ENCODE assay signal across 8 mouse cellular contexts in genomic region chr17:24851381-24852125, GRCm38 (mm10). TPM values are rescaled to one million over a fixed set of nuclear protein-coding genes. Genes with fewer than 3 reads are reported as not detected.
DNase-seq lines count a peak whose midpoint lies in the region; ATAC-seq and TF ChIP-seq lines count a peak whose summit lies in the region.

No protein-coding gene starts in this region.

- peaks cover 5% of the 10 kb centered on the region for H3K27me3 ChIP-seq in lung, embryonic 16.5 days (ENCODE audit: control insufficient read depth, insufficient read depth, low read depth, low read length)
- H3K27me3 ChIP-seq in forebrain, embryonic 14.5 days (replicated peaks; ENCODE audit: control insufficient read depth, insufficient read depth, low read length), result no peaks in the 10 kb centered on the region
- no peaks in the 10 kb centered on the region for H3K27me3 ChIP-seq in limb, embryonic 14.5 days (ENCODE audit: control insufficient read depth, insufficient read depth, low read length)
- no peaks in the 10 kb centered on the region for H3K27me3 ChIP-seq in stomach, embryonic 15.5 days (replicated peaks)

- H3K9me3 ChIP-seq in lung, embryonic 16.5 days (ENCODE audit: control insufficient read depth, low read length), result no peaks in the 10 kb centered on the region
- H3K9me3 ChIP-seq in forebrain, embryonic 14.5 days (replicated peaks; ENCODE audit: control insufficient read depth, low read length), result no peaks in the 10 kb centered on the region
- no peaks in the 10 kb centered on the region for H3K9me3 ChIP-seq in limb, embryonic 14.5 days (ENCODE audit: control insufficient read depth, low read length)
- H3K9me3 ChIP-seq in stomach, embryonic 15.5 days, result no peaks in the 10 kb centered on the region

- no peak for DNase-seq in lung, postnatal 4 days
- DNase-seq in forebrain, embryonic 14.5 days (ENCODE audit: low spot score), result no peak
- DNase-seq in limb, embryonic 14.5 days (ENCODE audit: low spot score), result no peak
- no peak for DNase-seq in spleen, adult 12 weeks (ENCODE audit: low spot score)
- no peak for DNase-seq in ovary, postnatal 36 days (ENCODE audit: low spot score)

- H3K4me3 ChIP-seq in lung, embryonic 16.5 days (ENCODE audit: low read length), result peak overlapping the region; percentile 88
- peak overlapping the region; percentile 71; the same call in 1 of the 2 replicates for H3K4me3 ChIP-seq in forebrain, embryonic 14.5 days (ENCODE audit: low read depth, low read length)
- peak overlapping the region; percentile 66 for H3K4me3 ChIP-seq in limb, embryonic 14.5 days (replicated peaks; ENCODE audit: low read length)
- peak overlapping the region; percentile 95 for H3K4me3 ChIP-seq in stomach, embryonic 15.5 days (replicated peaks)

- H3K9ac ChIP-seq in lung, embryonic 16.5 days (ENCODE audit: low read length), result peak overlapping the region; percentile 75
- H3K9ac ChIP-seq in forebrain, embryonic 14.5 days (ENCODE audit: low read length), result no peak overlapping the region; the same call in 1 of the 2 replicates
- H3K9ac ChIP-seq in limb, embryonic 14.5 days (ENCODE audit: low read depth, low read length, severe bottlenecking), result no peak overlapping the region
- H3K9ac ChIP-seq in stomach, embryonic 15.5 days, result no peak overlapping the region

- peaks cover 12% of the 10 kb centered on the region for H3K4me1 ChIP-seq in lung, embryonic 16.5 days (replicated peaks; ENCODE audit: control insufficient read depth, insufficient read depth, low read length)
- peaks cover 18% of the 10 kb centered on the region for H3K4me1 ChIP-seq in forebrain, embryonic 14.5 days (ENCODE audit: control insufficient read depth, insufficient read depth, low read length)
- H3K4me1 ChIP-seq in limb, embryonic 14.5 days (ENCODE audit: control insufficient read depth, insufficient read depth, low read length), result peaks cover 11% of the 10 kb centered on the region
- peaks cover 10% of the 10 kb centered on the region for H3K4me1 ChIP-seq in stomach, embryonic 15.5 days

- peaks cover 5% of the 10 kb centered on the region; the same call in 1 of the 2 replicates for H3K36me3 ChIP-seq in lung, embryonic 16.5 days (ENCODE audit: control insufficient read depth, insufficient read depth, low read length)
- H3K36me3 ChIP-seq in forebrain, embryonic 14.5 days (ENCODE audit: control insufficient read depth, insufficient read depth, low read length), result peaks cover 19% of the 10 kb centered on the region; the same call in 1 of the 2 replicates
- peaks cover 16% of the 10 kb centered on the region for H3K36me3 ChIP-seq in limb, embryonic 14.5 days (ENCODE audit: control insufficient read depth, insufficient read depth, low read length)
- no peaks in the 10 kb centered on the region for H3K36me3 ChIP-seq in stomach, embryonic 15.5 days

- 75% methylated on average over 10 of the region's 10 CpGs for WGBS in lung, embryonic 16.5 days
- 80% methylated on average over 10 of the region's 10 CpGs for WGBS in forebrain, embryonic 14.5 days
- WGBS in limb, embryonic 14.5 days, result 77% methylated on average over 10 of the region's 10 CpGs
- 75% methylated on average over 10 of the region's 10 CpGs for WGBS in stomach, embryonic 15.5 days

- peak overlapping the region; percentile 93 for H3K4me2 ChIP-seq in lung, embryonic 16.5 days (ENCODE audit: low read depth, low read length)
- H3K4me2 ChIP-seq in forebrain, embryonic 14.5 days (ENCODE audit: low read length), result peak overlapping the region; percentile 94
- peak overlapping the region; percentile 95 for H3K4me2 ChIP-seq in limb, embryonic 14.5 days (replicated peaks; ENCODE audit: low read depth, low read length, severe bottlenecking)
- peak overlapping the region; percentile 96 for H3K4me2 ChIP-seq in stomach, embryonic 15.5 days

- no peak for ATAC-seq in lung, embryonic 16.5 days (ENCODE audit: low read depth)
- ATAC-seq in forebrain, embryonic 14.5 days, result no peak
- ATAC-seq in limb, embryonic 14.5 days (ENCODE audit: low FRiP score, low read depth), result no peak
- ATAC-seq in stomach, embryonic 15.5 days (ENCODE audit: insufficient read depth, low FRiP score, low read depth), result no peak
- no peak for ATAC-seq in cerebellum, adult (ENCODE audit: insufficient number of reproducible peaks, low FRiP score, low TSS enrichment)

- no peak overlapping the region for H3K27ac ChIP-seq in lung, embryonic 16.5 days (ENCODE audit: low read length)
- no peak overlapping the region for H3K27ac ChIP-seq in forebrain, embryonic 14.5 days (ENCODE audit: low read depth, low read length)
- H3K27ac ChIP-seq in limb, embryonic 14.5 days (replicated peaks; ENCODE audit: low read depth, low read length), result no peak overlapping the region
- H3K27ac ChIP-seq in stomach, embryonic 15.5 days, result no peak overlapping the region

- no peak for TF ChIP-seq POLR2A in limb, embryonic 14.5 days (IDR thresholded peaks at IDR 0.05; ENCODE audit: borderline replicate concordance, extremely low read depth, insufficient read depth, insufficient read length)

RNA-seq across cellular contexts. Expression of gene Fahd1, which starts 1.4 kb away (rescaled TPM):
- polyA plus RNA-seq in lung, embryonic 16.5 days (2015; fragmentation: Nextera tagmentation; extraction: Ambion mirVana), result 16.7 and 17.6 TPM in 2 replicates
- 18.4 and 19.2 TPM in 2 replicates for polyA plus RNA-seq in forebrain, embryonic 14.5 days (2014; fragmentation: Nextera tagmentation; extraction: Ambion mirVana)
- polyA plus RNA-seq in limb, embryonic 14.5 days (2012; rRNA removed), result 12.8 and 14.8 TPM in 2 replicates
- 16.5 and 17.4 TPM in 2 replicates for polyA plus RNA-seq in limb, embryonic 14.5 days (2014; fragmentation: Nextera tagmentation; extraction: Ambion mirVana)
- 34.5 and 35.4 TPM in 2 replicates for polyA plus RNA-seq in stomach, embryonic 15.5 days (2015; fragmentation: Nextera tagmentation; extraction: Ambion mirVana)

RNA-seq across cellular contexts. Expression of gene Hagh, which starts 11.6 kb away (rescaled TPM):
- polyA plus RNA-seq in lung, embryonic 16.5 days (2015; fragmentation: Nextera tagmentation; extraction: Ambion mirVana), result 32.6 and 39.1 TPM in 2 replicates
- 49.7 and 52.8 TPM in 2 replicates for polyA plus RNA-seq in forebrain, embryonic 14.5 days (2014; fragmentation: Nextera tagmentation; extraction: Ambion mirVana)
- 23.9 and 25.7 TPM in 2 replicates for polyA plus RNA-seq in limb, embryonic 14.5 days (2012; rRNA removed)
- polyA plus RNA-seq in limb, embryonic 14.5 days (2014; fragmentation: Nextera tagmentation; extraction: Ambion mirVana), result 29.4 and 35.4 TPM in 2 replicates
- polyA plus RNA-seq in stomach, embryonic 15.5 days (2015; fragmentation: Nextera tagmentation; extraction: Ambion mirVana), result 49.1 and 49.3 TPM in 2 replicates

RNA-seq across cellular contexts. Expression of gene Igfals, which starts 14.2 kb away (rescaled TPM):
- polyA plus RNA-seq in lung, embryonic 16.5 days (2015; fragmentation: Nextera tagmentation; extraction: Ambion mirVana), result 1.2 and 1.9 TPM in 2 replicates
- polyA plus RNA-seq in forebrain, embryonic 14.5 days (2014; fragmentation: Nextera tagmentation; extraction: Ambion mirVana), result 0.17 and 0.25 TPM in 2 replicates
- polyA plus RNA-seq in limb, embryonic 14.5 days (2012; rRNA removed), result 0.10 and 0.24 TPM in 2 replicates
- polyA plus RNA-seq in limb, embryonic 14.5 days (2014; fragmentation: Nextera tagmentation; extraction: Ambion mirVana), result 0.08 and 0.18 TPM in 2 replicates
- polyA plus RNA-seq in stomach, embryonic 15.5 days (2015; fragmentation: Nextera tagmentation; extraction: Ambion mirVana), result 3.9 and 4.0 TPM in 2 replicates

RNA-seq across cellular contexts. Expression of gene Nubp2, which starts 34.6 kb away (rescaled TPM):
- polyA plus RNA-seq in lung, embryonic 16.5 days (2015; fragmentation: Nextera tagmentation; extraction: Ambion mirVana), result 48.5 and 55.0 TPM in 2 replicates
- polyA plus RNA-seq in forebrain, embryonic 14.5 days (2014; fragmentation: Nextera tagmentation; extraction: Ambion mirVana), result 89.6 and 96.1 TPM in 2 replicates
- polyA plus RNA-seq in limb, embryonic 14.5 days (2012; rRNA removed), result 27.4 and 31.2 TPM in 2 replicates
- 54.0 and 55.5 TPM in 2 replicates for polyA plus RNA-seq in limb, embryonic 14.5 days (2014; fragmentation: Nextera tagmentation; extraction: Ambion mirVana)
- 49.0 and 49.6 TPM in 2 replicates for polyA plus RNA-seq in stomach, embryonic 15.5 days (2015; fragmentation: Nextera tagmentation; extraction: Ambion mirVana)

RNA-seq across cellular contexts. Expression of gene Spsb3, which starts 34.9 kb away (rescaled TPM):
- 41.1 and 43.3 TPM in 2 replicates for polyA plus RNA-seq in lung, embryonic 16.5 days (2015; fragmentation: Nextera tagmentation; extraction: Ambion mirVana)
- 78.3 and 85.0 TPM in 2 replicates for polyA plus RNA-seq in forebrain, embryonic 14.5 days (2014; fragmentation: Nextera tagmentation; extraction: Ambion mirVana)
- 49.6 and 53.4 TPM in 2 replicates for polyA plus RNA-seq in limb, embryonic 14.5 days (2012; rRNA removed)
- 39.4 and 40.8 TPM in 2 replicates for polyA plus RNA-seq in limb, embryonic 14.5 days (2014; fragmentation: Nextera tagmentation; extraction: Ambion mirVana)
- polyA plus RNA-seq in stomach, embryonic 15.5 days (2015; fragmentation: Nextera tagmentation; extraction: Ambion mirVana), result 32.1 and 32.5 TPM in 2 replicates
